Mouse (Mus musculus) forebrain, embryonic 15.5 days (tissue): ENCODE results near the gene Tob2. TPM values are rescaled to one million over a fixed set of nuclear protein-coding genes. Genes with fewer than 3 reads are reported as not detected.
A peak's percentile ranks its signal among the peaks of the same experiment; 100 is the strongest.

ENCODE experiments used
- ATAC-seq: fragments of 200-750 bp; cut with Nextera tagmentation; replicated peaks from 2 replicates; pipeline ENCODE4 v1.8.0; 2017; ENCODE audit warnings: mild to moderate bottlenecking, moderate TSS enrichment, moderate library complexity
- H3K27ac ChIP-seq: fragments of 300-500 bp; sonication (generic); replicated peaks from 2 replicates; pipeline ENCODE4 v1.5.1; 2015; ENCODE audit warnings: mild to moderate bottlenecking, inconsistent platforms
- H3K27me3 ChIP-seq: fragments of 300-500 bp; sonication (generic); 2 replicates; pipeline ENCODE4 v1.6.1; 2015; ENCODE audit warnings: inconsistent platforms
- H3K36me3 ChIP-seq: fragments of 300-500 bp; sonication (generic); 2 replicates; pipeline ENCODE4 v1.6.1; 2015; ENCODE audit warnings: mild to moderate bottlenecking, inconsistent platforms
- H3K4me1 ChIP-seq: fragments of 300-500 bp; sonication (generic); 2 replicates; pipeline ENCODE4 v1.6.1; 2015; ENCODE audit warnings: inconsistent platforms
- H3K4me2 ChIP-seq: fragments of 300-500 bp; sonication (generic); replicated peaks from 2 replicates; pipeline ENCODE4 v1.6.1; 2015; ENCODE audit warnings: mild to moderate bottlenecking, inconsistent platforms
- H3K4me3 ChIP-seq: fragments of 300-500 bp; sonication (generic); 2 replicates; pipeline ENCODE4 v1.5.1; 2015; ENCODE audit warnings: mild to moderate bottlenecking, inconsistent platforms
- H3K9ac ChIP-seq: fragments of 300-500 bp; sonication (generic); replicated peaks from 2 replicates; pipeline ENCODE4 v1.6.1; 2015; ENCODE audit warnings: mild to moderate bottlenecking, inconsistent platforms
- H3K9me3 ChIP-seq: fragments of 300-500 bp; sonication (generic); 2 replicates; pipeline ENCODE4 v1.6.1; 2016; ENCODE audit warnings: inconsistent platforms
- whole genome bisulfite sequencing: fragments of 180-500 bp; shearing (Covaris S2); methylation state at CpG from one replicate; pipeline ENCODE4 v1.1.7; 2015; ENCODE audit warnings: mixed read lengths; 5-methylcytosine and 5-hydroxymethylcytosine counted together
- polyA plus RNA-seq: library from polyadenylated mRNA; unstranded; fragments of >200 nt; fragmentation: Nextera tagmentation; extraction: Ambion mirVana; gene quantifications from 2 replicates; pipeline ENCODE4 v1.2.1, GENCODE M21; 2015

The Tob2 gene
- polyA plus RNA-seq, 1 experiment from 2014 or later = 20.2 TPM

DNA sequence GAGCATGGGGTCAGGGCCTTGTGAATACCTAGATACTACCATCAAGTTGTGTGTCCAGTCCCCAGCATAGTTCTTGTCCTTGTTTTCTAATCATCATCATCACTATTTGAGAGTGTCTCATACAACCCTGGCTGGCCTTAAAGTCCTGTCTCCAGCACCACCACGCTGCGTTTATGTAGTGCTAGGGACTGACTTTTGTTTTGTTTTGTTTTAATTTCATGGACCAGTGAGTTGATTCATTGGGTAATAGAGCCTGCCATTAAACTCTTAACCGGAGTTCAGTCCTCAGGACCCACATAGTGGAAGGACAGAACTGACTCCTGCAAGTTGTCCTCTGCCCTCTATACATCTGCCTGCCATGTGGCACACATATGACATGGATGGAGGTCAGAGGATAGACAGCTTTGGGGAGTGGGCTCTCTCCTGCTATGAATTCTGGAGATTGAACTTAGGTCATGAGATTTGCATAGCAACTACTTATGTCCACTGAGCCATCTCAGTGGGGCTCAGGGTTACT lies 26.9 kb upstream of the Tob2 start:
- Histone ChIP-seq H3K9me3 (no peaks in the 10 kb centered on the region), H3K27ac (no peak overlapping the region), H3K36me3 (peaks cover 18% of the 10 kb centered on the region), H3K4me1 (peaks cover 9% of the 10 kb centered on the region), H3K27me3 (no peaks in the 10 kb centered on the region), H3K9ac (no peak overlapping the region), H3K4me2 (no peak overlapping the region), H3K4me3 (no peak overlapping the region)
- ATAC-seq = no peak
- 75% methylated on average over 3 of the region's 3 CpGs for WGBS

DNA sequence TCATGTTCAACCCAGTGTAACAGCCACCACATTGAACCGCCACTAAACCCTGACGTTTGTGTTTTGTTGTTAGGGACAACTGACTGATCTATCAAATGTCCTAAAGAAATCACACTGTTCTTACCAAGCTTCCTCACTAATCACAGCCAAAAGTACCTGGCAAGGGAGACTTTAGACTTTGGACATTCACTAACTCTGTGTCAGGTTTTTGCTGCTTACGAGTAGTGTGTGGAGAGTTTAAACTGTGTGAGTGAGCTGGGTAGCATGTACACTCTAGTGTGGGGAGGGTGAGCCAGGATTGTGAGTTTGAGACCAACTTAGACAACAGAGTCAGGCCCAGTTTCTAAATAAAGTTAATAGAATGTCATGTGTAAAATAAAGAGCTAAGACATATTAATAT lies 23.8 kb upstream of the Tob2 start:
- Histone ChIP-seq H3K4me3 (no peak overlapping the region), H3K4me2 (no peak overlapping the region), H3K9ac (no peak overlapping the region), H3K27ac (no peak overlapping the region), H3K36me3 (no peaks in the 10 kb centered on the region), H3K4me1 (peaks cover 29% of the 10 kb centered on the region), H3K27me3 (no peaks in the 10 kb centered on the region), H3K9me3 (no peaks in the 10 kb centered on the region)
- 95% methylated on average over 3 of the region's 3 CpGs for WGBS
- no peak for ATAC-seq

DNA sequence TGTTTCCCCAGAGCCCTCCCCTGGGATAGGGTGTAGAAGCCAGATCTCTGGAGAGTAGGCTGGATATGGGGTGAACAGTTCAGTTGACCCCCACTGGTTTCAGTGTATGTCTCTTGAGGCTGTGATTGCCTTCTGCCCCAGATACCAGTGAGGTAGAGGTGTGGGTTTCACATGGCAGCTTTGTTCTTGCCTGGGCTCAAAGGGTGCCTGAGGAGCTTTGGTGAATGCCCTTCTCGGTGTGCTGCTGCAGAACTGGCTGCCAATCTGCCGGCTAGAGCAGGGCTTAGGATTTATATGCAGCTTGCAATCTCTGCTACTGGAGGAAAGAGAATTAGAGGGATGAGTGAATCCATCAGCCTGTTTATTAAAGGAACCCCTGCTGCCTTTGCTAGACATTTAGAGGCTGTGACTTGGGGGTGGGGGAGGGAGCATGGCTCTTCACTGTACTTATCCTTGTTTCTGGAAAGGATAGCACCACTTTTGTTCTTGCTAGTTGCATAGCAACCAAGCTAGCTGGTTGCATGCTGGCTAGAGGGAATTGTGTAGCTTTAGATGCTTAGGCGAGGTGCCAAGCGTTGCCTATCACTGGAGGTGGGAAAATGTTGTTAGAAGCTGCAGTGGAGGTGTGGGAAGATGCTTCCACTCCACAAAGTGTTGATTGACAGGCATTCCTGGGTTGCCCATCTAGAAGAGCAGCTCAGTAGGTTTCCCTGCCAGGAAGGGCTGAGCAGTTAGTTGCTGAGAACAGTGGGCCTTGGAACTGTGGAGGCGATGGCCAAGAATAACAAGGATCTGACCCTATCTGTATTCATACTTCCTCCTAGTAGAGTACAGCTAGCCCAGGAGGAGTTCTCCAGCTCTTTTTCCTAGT lies 21.2 kb upstream of the Tob2 start:
- Histone ChIP-seq H3K4me2 (peak overlapping the region; percentile 19), H3K9me3 (no peaks in the 10 kb centered on the region), H3K27me3 (no peaks in the 10 kb centered on the region), H3K36me3 (no peaks in the 10 kb centered on the region), H3K4me3 (peak overlapping the region; percentile 4; the same call in 1 of the 2 replicates), H3K4me1 (peaks cover 37% of the 10 kb centered on the region), H3K9ac (peak overlapping the region; percentile 14; the same call in 1 of the 2 replicates), H3K27ac (peak overlapping the region; percentile 93)
- 10% methylated on average over 5 of the region's 5 CpGs for WGBS
- peak; percentile 82 for ATAC-seq

DNA sequence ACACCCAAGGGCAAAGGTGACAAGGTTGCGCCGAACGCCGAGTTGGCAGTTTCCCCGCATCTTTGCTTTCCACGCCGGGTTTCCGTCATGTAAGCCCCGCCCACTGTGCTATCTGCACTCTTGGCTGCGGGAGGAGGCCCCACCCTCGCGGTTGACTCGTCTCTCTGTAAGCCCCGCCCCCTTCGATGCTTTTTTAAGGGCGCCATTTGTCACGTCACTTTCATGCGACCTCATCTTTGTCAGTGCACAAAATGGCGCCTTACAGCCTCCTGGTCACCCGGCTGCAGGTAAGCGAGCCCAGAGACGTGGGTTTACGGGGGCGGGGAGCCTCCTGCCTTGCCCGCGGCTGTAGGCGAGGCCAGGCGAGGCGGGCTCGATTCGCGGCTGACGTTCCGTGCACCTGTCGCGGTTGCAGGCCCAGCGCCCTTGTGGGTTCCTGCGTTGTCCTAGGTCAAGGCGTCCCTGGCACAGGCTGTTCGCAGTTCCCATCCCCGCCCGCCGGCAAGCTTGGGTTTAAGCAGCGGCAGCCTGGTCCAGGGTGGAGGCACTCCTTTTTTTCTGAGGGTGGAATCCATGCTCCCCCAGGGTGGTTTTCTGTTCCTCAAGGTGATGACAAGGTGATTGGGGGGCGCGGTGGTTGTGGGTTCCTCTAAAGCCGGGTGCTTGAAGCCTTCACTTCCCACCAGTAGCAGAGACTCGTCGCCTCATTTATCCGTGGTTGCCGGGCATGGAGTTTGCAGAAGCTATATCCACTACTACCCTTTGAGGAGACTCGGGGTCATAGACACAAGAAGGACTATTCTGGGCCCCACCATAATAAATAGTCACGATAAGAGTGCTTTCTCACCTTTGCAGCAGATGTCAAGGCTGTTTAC lies 13.9 kb upstream of the Tob2 start, which contains the start of gene Aco2:
Aco2 (plus strand) TSS at position 48 of the 875 bp plus-strand sequence.
- Histone ChIP-seq H3K27me3 (no peaks in the 10 kb centered on the region), H3K4me3 (peak within 1 kb of the TSS; percentile 85), H3K36me3 (peaks cover 31% of the 10 kb centered on the region), H3K4me1 (peaks cover 33% of the 10 kb centered on the region), H3K9ac (peak within 1 kb of the TSS; percentile 78), H3K27ac (peak within 1 kb of the TSS; percentile 100), H3K4me2 (peak within 1 kb of the TSS; percentile 73), H3K9me3 (no peaks in the 10 kb centered on the region)
- ATAC-seq = peak; percentile 79
- under 1% methylated on average over 53 of the region's 53 CpGs for WGBS

DNA sequence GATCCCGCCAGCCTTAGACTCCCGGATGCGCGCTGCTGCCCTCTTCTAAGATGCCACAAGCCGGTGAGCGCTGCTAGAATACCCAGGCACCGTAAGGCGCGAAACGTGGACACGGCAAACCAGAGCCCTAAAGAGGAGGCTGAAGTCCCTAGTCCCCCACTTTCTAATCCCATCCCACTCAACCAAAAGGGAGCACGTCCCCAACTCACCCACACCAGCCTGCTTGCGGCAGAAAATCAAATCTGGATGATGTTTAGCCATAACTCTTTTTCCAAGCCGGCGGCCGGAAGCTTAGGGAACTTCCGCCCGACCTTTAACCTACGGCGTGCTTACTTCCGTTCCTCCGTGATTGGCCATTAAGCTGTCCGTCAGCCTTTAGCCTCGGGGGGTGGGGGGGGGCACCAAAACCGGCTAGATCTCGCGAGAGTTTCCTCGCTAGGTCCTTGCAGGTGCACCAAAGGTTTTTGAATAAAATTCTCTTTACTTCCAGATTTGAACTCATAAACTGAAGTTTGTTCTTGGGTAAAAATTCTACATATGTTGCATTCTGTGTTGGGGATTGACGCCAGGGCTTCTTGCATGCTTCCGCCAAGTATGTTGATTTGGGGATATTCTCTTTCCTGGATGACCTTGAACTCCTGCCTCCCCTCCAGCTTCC lies 13.1 kb upstream of the Tob2 start, which contains the start of gene Phf5a:
Phf5a (minus strand) TSS at position 308 of the 658 bp plus-strand sequence.
- Histone ChIP-seq H3K4me2 (peak within 1 kb of the TSS; percentile 73), H3K4me3 (peak within 1 kb of the TSS; percentile 85), H3K27me3 (no peaks in the 10 kb centered on the region), H3K27ac (peak within 1 kb of the TSS; percentile 100), H3K9ac (peak within 1 kb of the TSS; percentile 78), H3K9me3 (no peaks in the 10 kb centered on the region), H3K36me3 (peaks cover 39% of the 10 kb centered on the region), H3K4me1 (peaks cover 33% of the 10 kb centered on the region)
- WGBS = under 1% methylated on average over 30 of the region's 30 CpGs
- ATAC-seq = peak; percentile 87

DNA sequence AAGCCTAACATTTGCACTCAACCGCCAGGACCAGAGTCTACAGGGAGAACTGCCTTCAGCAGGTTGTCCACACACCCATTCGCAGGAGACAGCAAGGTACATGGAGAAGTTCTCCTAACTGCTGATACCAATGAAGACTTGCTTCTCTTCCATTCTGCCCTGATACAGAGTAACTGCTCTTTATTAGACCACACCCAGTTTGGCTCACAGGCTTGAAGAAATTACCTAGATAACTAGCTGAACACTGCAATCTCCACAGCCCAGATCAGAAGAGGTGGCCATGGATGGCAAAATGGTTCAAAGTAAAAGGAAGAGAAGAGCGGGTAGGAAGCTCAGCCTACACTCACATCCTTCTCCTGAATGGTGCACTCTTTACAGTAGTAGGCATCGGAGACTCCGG lies 11.4 kb upstream of the Tob2 start:
- Histone ChIP-seq H3K36me3 (peaks cover 55% of the 10 kb centered on the region), H3K4me1 (peaks cover 28% of the 10 kb centered on the region), H3K9ac (no peak overlapping the region), H3K27ac (no peak overlapping the region), H3K4me3 (no peak overlapping the region), H3K9me3 (no peaks in the 10 kb centered on the region), H3K4me2 (no peak overlapping the region), H3K27me3 (no peaks in the 10 kb centered on the region)
- no peak for ATAC-seq
- 97% methylated on average over 5 of the region's 5 CpGs for WGBS

DNA sequence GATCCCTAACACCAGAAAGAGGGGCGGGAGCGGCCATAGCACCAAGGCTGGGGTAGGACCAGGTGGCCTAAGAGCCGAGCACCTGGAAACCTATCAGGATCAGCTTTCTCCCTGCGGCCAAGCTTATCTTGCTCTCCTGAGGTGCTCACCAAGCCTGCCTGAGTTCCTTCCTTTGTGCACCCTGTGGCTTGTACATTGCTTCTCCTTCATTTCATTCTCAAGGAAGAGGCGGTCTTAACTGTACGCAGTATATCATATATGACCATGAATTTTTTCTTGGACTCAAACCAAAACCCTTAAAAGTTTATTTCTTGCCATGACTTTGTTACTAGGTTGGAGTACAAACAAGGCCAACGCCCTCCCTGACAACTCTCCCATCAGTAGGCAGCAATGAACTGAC lies 5.6 kb upstream of the Tob2 start:
- ATAC-seq = no peak
- no peak overlapping the region for H3K4me2 ChIP-seq
- no peaks in the 10 kb centered on the region for H3K9me3 ChIP-seq
- no peaks in the 10 kb centered on the region for H3K27me3 ChIP-seq
- H3K9ac ChIP-seq = no peak overlapping the region
- H3K27ac ChIP-seq = no peak overlapping the region
- 94% methylated on average over 7 of the region's 7 CpGs for WGBS
- H3K4me3 ChIP-seq = no peak overlapping the region
- H3K36me3 ChIP-seq = peaks cover 44% of the 10 kb centered on the region
- peaks cover 11% of the 10 kb centered on the region for H3K4me1 ChIP-seq

DNA sequence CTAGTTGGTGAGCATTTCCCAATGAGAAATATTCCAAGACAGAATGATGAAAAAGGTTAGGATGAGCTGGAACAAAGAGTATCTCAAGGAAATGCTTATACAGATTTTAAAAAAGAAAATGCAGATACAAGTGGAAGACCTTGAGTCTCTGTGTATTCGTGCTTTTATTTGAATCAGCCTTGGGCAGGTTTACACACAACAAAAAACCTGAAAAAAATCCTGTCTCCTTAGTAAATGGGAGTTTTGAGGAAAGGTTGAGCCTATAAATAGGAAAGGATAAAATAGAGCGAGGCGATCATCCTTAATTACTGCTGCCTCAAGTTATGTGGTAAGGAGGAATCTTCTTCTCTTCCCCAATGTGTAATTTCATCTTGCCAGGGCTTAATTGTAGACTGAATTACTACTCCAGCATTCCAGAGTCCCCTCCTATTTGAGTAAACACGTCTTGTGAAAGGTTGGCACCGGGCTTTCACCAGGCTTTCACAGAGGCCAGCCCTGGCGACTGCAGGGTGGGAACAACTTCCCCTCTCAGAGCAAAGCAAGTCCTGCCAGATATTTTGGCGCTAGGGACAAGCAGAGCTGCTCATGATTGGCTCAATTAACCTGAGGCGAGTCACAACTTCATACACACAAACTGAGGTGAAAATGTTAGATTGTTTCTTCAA lies 2.0 kb upstream of the Tob2 start:
- peaks cover 9% of the 10 kb centered on the region for H3K36me3 ChIP-seq
- WGBS = 39% methylated on average over 8 of the region's 8 CpGs

DNA sequence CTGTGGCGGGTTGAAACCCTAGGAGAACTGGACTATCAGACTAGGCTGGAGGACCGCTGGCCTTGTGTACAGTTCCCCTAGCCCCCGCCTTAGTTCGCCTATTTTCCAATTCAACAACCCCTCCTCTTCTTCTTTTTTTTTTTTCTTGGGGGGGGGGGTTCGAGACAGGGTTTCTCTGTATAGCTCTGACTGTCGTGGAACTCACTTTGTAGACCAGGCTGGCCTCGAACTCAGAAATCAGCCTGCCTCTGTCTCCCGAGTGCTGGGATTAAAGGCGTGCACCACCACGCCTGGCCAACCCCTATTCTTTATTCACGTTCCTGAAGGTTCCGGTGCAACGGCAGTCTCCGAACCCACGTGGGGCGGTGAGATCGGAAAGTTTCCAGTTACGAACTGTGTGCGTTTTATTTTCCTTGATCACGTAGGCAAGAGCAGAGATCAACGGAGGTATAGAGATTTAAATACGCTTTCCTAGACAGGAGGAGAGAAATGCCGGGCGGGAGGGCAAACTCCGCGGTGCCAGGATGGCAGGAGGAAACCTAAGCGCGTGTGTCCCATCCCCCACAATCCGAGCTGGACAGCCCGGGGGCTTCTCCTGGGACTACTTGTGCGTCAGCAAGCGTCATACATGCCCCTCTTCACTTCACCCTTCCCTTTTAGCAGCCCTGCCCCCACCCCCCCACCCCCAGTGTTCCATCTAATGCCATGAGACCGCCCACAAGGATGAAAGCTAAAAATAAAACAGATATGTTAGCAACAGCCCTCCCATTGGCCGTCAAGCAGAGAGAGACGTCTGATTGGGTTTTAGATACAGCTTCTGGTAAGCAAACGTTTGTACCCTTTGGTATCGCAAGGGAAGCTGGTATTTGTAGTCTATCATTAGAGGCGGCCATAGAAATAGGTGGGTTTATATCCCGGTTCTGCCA lies 997 bp upstream of the Tob2 start:
- Histone ChIP-seq H3K4me2 (peak overlapping the region; percentile 92), H3K4me3 (peak overlapping the region; percentile 62), H3K36me3 (no peaks in the 10 kb centered on the region; the same call in 1 of the 2 replicates), H3K27me3 (no peaks in the 10 kb centered on the region), H3K9me3 (no peaks in the 10 kb centered on the region), H3K27ac (peak overlapping the region; percentile 97), H3K4me1 (peaks cover 40% of the 10 kb centered on the region), H3K9ac (peak overlapping the region; percentile 75)
- ATAC-seq = peak; percentile 85
- under 1% methylated on average over 39 of the region's 39 CpGs for WGBS

More for the DNA sequence above, 2.0 kb upstream of the Tob2 start:
- no peak for ATAC-seq
- Histone ChIP-seq H3K9me3 (no peaks in the 10 kb centered on the region), H3K27me3 (no peaks in the 10 kb centered on the region), H3K27ac (peak overlapping the region; percentile 97), H3K4me3 (peak overlapping the region; percentile 62), H3K4me2 (peak overlapping the region; percentile 92), H3K9ac (no peak overlapping the region; the same call in 1 of the 2 replicates), H3K4me1 (peaks cover 35% of the 10 kb centered on the region)

DNA sequence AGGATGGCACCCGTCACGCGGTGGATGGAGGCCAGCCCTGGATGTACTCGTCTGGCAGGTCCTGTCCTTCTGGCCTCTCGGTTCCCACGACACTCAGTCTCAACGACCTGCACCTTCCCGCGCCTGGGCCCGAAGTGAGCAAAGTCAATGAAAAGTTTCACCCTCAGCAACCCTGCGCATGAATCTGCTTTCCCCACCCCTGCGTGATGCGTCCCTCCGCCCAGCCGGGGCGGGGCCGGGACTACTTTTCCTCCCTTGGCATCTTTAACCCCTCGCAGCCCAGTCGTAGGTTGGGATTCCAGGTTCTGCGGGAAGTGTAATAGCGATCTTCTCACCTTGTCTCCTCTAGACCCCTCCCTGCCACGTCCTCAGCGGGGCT lies 469 bp downstream of the Tob2 start:
- H3K4me2 ChIP-seq = peak overlapping the region; percentile 92
- no peak for ATAC-seq
- no peaks in the 10 kb centered on the region for H3K36me3 ChIP-seq
- 0% methylated on average over 23 of the region's 23 CpGs for WGBS
- peak overlapping the region; percentile 97 for H3K27ac ChIP-seq
- peaks cover 40% of the 10 kb centered on the region for H3K4me1 ChIP-seq
- no peaks in the 10 kb centered on the region for H3K27me3 ChIP-seq
- no peaks in the 10 kb centered on the region for H3K9me3 ChIP-seq
- H3K4me3 ChIP-seq = peak overlapping the region; percentile 62
- H3K9ac ChIP-seq = peak overlapping the region; percentile 75
